Mouse (Mus musculus): ENCODE data around the gene Baz1a.
"Not testable (repeated sequence)": the region's sequence is repeated elsewhere in the genome, so short reads cannot be mapped to it uniquely, and the experiment has no call there.

Baz1a gene

GRCm38 (mm10) chr12:54980939-54981338, 33.2 kb downstream of the Baz1a start:
- no peak for DNase-seq (ENCODE audit: low read depth, low spot score)

DNA sequence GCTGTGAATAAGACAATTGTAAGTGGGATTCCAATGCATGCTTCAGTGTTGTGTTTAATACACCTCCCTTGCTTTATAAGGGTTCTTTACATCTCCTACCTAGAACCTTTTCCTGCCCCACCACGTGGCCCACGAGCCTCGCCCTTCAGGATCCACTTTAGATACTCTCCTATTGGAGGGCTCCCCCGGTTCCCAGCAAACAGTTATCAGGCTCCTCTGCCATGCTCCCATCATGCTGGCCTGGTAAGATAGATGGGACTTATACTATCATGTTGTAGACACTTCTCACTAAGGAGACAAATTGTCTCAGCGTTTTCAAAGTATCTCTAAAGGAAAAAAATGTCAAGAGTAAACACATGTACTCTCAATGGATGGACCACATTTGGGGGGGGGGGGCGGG, 33.6 kb downstream of the Baz1a start:
- DNase-seq (ENCODE audit: low read depth, low spot score): no peak

DNA sequence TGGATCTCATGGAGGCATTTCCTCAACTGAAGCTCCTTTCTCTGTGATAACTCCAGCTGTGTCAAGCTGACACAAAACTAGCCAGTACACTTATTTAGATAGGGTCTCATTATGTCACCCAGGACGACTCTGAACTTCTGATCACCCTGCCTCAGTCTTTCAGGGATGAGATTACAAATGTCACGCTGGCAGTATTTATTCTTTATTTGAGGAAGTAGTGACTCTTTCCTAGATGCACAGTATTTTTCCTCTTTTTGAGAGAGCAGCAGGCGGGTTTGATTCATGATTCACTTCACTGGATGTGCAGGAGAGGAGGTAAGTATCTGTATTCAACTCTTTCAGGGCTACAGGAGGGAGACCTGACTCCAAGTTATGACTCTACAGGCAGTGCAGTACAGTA, 45.1 kb downstream of the Baz1a start:
- no peak for DNase-seq (ENCODE audit: low read depth, low spot score)

GRCm38 (mm10) chr12:54965532-54966160, 48.5 kb downstream of the Baz1a start:
- no peak for DNase-seq (ENCODE audit: low read depth, low spot score)

DNA sequence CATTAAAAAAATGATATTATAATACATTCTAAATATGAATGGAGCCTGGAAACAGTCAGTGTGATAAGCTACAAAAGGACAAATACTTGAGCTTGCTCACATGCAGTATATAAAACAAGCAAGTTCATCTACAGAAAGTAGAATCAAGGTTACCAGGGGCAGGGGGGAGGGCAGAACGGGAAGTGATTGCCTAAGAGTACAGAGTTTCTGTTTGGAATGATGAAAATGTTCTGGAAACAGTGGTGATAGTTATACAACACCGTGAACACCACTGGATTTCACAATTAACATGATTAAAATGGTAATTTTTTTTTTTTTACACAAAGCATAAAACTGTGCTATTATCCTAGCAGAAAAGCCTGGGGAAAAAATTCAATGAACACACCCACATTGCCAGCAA, 54.6 kb downstream of the Baz1a start:
- DNase-seq (ENCODE audit: low read depth, low spot score): no peak

GRCm38 (mm10) chr12:54956974-54957373, 57.2 kb downstream of the Baz1a start:
- DNase-seq (ENCODE audit: low read depth, low spot score): no peak

GRCm38 (mm10) chr12:54956457-54956856, 57.7 kb downstream of the Baz1a start:
- no peak for DNase-seq (ENCODE audit: low read depth, low spot score)

DNA sequence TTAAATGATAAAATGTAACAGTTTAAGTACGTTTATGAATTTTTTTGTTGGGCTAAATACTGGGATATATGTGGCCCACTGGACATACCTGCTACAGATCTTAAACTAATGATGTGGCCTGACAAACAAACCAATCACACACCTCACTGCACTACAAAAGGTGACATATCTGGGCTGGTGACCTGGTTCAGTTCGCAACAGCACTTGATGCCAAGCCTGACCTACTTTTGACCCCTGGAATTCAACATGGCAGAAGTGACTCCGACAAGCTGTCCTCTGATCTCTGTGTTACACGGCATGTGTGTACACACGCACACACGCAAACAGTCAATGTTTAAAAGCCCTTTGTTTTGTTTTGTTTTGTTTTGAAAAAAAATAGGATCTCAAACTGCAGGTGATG, 68.0 kb downstream of the Baz1a start:
- no peak for DNase-seq (ENCODE audit: low read depth, low spot score)

- DNase-seq (ENCODE audit: low read depth, low spot score): not testable (repeated sequence)
Observed at GRCm38 (mm10) chr12:54942586-54943157, 71.5 kb downstream of the Baz1a start.

DNA sequence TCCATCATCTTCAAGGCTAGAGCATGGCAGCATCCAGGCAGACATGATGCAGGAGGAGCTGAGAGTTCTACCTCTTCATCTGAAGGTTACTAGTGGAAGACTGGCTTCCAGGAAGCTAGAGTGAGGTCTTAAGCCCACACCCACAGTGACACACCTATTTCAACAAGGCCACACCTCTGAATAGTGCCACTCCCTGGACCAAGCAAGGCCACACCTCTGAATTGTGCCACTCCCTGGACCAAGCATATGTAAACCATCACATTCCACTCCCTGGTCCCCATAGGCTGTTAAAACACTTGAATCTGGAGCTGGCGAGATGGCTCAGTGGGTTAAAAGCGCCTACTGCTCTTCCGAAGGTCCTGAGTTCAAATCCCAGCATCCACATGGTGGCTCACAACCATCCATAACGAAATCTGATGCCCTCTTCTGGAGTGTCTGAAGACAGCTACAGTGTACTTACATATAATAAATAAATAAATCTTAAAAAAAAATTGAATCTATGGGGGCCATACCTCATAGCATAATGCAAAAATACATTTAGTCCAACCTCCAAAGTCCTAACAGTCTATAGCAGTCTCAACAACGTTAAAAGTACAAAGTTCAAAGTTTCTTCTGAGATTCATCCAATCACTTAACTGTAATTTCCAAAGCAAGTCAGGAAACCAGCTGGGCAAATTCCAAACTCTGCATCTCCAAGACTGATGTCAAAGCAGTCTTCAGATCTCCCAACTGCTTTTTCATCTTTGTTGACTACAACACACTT, 76.4 kb downstream of the Baz1a start:
- DNase-seq (ENCODE audit: low read depth, low spot score): not testable (repeated sequence)

GRCm38 (mm10) chr12:54910387-54910786, 103.8 kb downstream of the Baz1a start:
- no peak for DNase-seq (ENCODE audit: low read depth, low spot score)

- DNase-seq (ENCODE audit: low read depth, low spot score): not testable (repeated sequence)
Observed at GRCm38 (mm10) chr12:54892559-54892958, 121.6 kb downstream of the Baz1a start.

GRCm38 (mm10) chr12:54890426-54890825, 123.7 kb downstream of the Baz1a start:
- no peak for DNase-seq (ENCODE audit: low read depth, low spot score)

DNA sequence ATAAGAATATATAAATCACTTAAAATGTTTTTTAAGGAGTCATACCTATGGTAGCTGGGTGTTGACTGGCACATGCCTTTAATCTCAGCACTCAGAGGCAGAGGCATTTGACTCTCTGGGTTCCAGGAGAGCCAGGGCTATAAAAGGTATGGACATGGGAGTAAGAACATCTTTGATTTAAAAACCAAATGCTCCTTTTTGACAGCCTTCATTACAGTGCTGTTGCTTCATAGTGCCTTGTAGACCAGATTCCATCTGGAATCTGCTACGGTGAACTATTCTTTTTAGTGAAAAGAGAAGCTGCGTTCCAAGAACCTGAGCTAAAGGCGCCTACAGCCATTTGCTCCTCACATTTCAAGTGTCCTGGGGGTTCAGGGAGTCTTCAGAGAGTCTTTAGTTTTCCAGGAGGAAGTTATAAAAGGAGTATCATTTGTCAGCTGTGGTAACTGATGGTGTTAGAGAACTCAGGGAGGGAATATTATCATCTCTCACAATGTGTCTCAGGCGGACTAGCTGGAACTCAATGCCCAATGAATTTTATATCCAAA, 126.5 kb downstream of the Baz1a start:
- DNase-seq (ENCODE audit: low read depth, low spot score): no peak

- peak; percentile 67 for DNase-seq (ENCODE audit: low read depth, low spot score)
Observed at GRCm38 (mm10) chr12:54879630-54880029, 134.5 kb downstream of the Baz1a start.

- no peak for DNase-seq (ENCODE audit: low read depth, low spot score)
Observed at GRCm38 (mm10) chr12:54879211-54879610, 134.9 kb downstream of the Baz1a start.

DNA sequence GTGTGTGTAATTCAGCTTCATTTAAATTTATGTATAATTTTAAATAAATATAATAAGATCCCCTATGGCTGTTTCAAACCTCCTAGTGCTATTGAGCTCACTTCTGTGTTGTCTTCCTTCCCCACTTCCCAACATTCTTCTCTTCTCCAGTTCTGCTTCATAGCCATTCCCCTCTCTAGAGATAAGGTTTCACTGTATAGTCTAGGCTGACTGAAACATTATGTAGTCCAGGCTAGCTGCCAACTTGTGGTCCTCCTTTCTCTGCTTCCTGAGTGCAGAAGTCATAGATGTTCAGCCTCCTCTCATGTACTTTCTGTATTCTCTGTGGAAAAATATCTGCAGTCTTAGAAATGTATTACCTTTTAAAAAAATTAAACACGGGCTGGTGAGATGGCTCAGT, 136.3 kb downstream of the Baz1a start:
- no peak for DNase-seq (ENCODE audit: low read depth, low spot score)

- no peak for DNase-seq (ENCODE audit: low read depth, low spot score)
Observed at GRCm38 (mm10) chr12:54876879-54877278, 137.3 kb downstream of the Baz1a start.

- no peak for DNase-seq (ENCODE audit: low read depth, low spot score)
Observed at GRCm38 (mm10) chr12:54874711-54875110, 139.4 kb downstream of the Baz1a start.

- DNase-seq (ENCODE audit: low read depth, low spot score): peak; percentile 88
Observed at GRCm38 (mm10) chr12:54862606-54863535, 151.3 kb downstream of the Baz1a start, which contains the start of gene Cfl2. Gene Cfl2 (minus strand): TSS chr12:54862877.

- peak; percentile 48 for DNase-seq (ENCODE audit: low read depth, low spot score)
Observed at GRCm38 (mm10) chr12:54861991-54862605, 152.1 kb downstream of the Baz1a start.

Data from mesoderm, embryonic 11.5 days (tissue).